Mouse (Mus musculus) kidney, embryonic 15.5 days (tissue): Measurements from ENCODE around the gene Camk2g. TPM values are rescaled to one million over a fixed set of nuclear protein-coding genes. Genes with fewer than 3 reads are reported as not detected.

Experiments used
- ATAC-seq: fragments of 200-750 bp; cut with Nextera tagmentation; replicated peaks from 2 replicates; pipeline ENCODE4 v1.8.0; 2017; ENCODE audit warnings: moderate TSS enrichment; ENCODE audit not compliant: low FRiP score
- H3K27ac ChIP-seq: fragments of 300-500 bp; sonication (generic); 2 replicates; pipeline ENCODE4 v1.5.1; 2015; ENCODE audit warnings: mild to moderate bottlenecking, inconsistent platforms
- H3K27me3 ChIP-seq: fragments of 300-500 bp; sonication (generic); 2 replicates; pipeline ENCODE4 v1.6.1; 2015; ENCODE audit warnings: inconsistent platforms
- H3K36me3 ChIP-seq: fragments of 300-500 bp; sonication (generic); 2 replicates; pipeline ENCODE4 v1.6.1; 2015; ENCODE audit warnings: inconsistent platforms
- H3K4me1 ChIP-seq: fragments of 300-500 bp; sonication (generic); 2 replicates; pipeline ENCODE4 v1.6.1; 2015; ENCODE audit warnings: inconsistent platforms
- H3K4me2 ChIP-seq: fragments of 300-500 bp; sonication (generic); 2 replicates; pipeline ENCODE4 v1.6.1; 2015; ENCODE audit warnings: moderate library complexity, mild to moderate bottlenecking, inconsistent platforms
- H3K4me3 ChIP-seq: fragments of 300-500 bp; sonication (generic); replicated peaks from 2 replicates; pipeline ENCODE4 v1.5.1; 2015; ENCODE audit warnings: mild to moderate bottlenecking, inconsistent platforms
- H3K9ac ChIP-seq: fragments of 300-500 bp; sonication (generic); 2 replicates; pipeline ENCODE4 v1.6.1; 2015; ENCODE audit warnings: mild to moderate bottlenecking, inconsistent platforms
- H3K9me3 ChIP-seq: fragments of 300-500 bp; sonication (generic); replicated peaks from 2 replicates; pipeline ENCODE4 v1.6.1; 2016; ENCODE audit warnings: inconsistent platforms
- WGBS: fragments of 180-500 bp; shearing (Covaris S2); methylation state at CpG from one replicate; pipeline ENCODE4 v1.1.7; 2015; ENCODE audit warnings: mixed read lengths; 5-methylcytosine and 5-hydroxymethylcytosine counted together
- polyA plus RNA-seq: library from polyadenylated mRNA; unstranded; fragments of >200 nt; fragmentation: Nextera tagmentation; extraction: Ambion mirVana; gene quantifications from 2 replicates; pipeline ENCODE4 v1.2.1, GENCODE M21; 2015

The Camk2g gene
- polyA plus RNA-seq, 1 experiment from 2014 or later: 48.4 TPM

- no peak for ATAC-seq
- Histone ChIP-seq H3K4me3 (peak overlapping the region; percentile 89), H3K4me2 (peak overlapping the region; percentile 73), H3K4me1 (peaks cover 36% of the 10 kb centered on the region), H3K36me3 (peaks cover 75% of the 10 kb centered on the region), H3K9me3 (no peaks in the 10 kb centered on the region), H3K9ac (peak overlapping the region; percentile 73), H3K27me3 (no peaks in the 10 kb centered on the region), H3K27ac (peak overlapping the region; percentile 94)
- WGBS: 44% methylated on average over 12 of the region's 12 CpGs
Measured at GRCm38 (mm10) chr14:20733041-20733951, 60.6 kb downstream of the Camk2g start.

DNA sequence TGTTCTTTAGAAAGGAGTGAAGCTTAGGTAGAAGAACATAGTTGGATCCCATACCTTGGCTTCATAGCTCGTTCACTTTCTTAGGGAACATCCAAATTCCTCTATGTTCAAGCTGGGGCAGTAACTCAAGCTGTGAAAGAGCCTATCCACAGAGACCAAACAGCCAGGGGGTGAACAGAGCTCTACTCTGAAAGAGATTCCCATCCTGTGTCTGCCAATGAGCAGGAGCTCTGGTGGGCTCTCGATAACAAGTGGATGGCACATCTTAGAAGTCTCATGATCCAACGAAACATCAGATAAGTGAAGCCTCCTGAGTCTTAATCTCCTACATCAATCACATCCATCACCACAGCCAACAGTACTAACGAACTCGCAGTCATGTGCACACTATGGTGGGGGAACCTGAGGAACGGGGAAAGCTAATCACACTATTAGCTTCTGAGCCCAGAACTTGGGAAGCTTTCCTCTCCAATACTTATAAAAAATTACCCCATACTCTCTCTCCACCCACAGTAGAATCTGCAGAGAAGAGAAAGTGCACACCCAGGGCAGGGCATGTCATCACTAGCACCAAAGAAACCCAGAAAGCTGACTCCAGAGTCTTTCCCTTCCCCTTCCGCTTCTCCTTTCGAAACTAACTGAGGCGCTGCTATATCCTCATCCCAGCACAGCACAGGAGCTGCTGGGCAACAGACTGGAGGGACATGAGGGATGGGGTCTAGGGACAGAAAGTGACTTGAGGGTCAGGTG, 62.9 kb downstream of the Camk2g start:
- no peak overlapping the region for H3K9ac ChIP-seq
- no peaks in the 10 kb centered on the region for H3K9me3 ChIP-seq
- no peak for ATAC-seq
- H3K27me3 ChIP-seq: no peaks in the 10 kb centered on the region
- H3K4me1 ChIP-seq: peaks cover 36% of the 10 kb centered on the region
- WGBS: 86% methylated on average over 9 of the region's 9 CpGs
- H3K27ac ChIP-seq: no peak overlapping the region
- H3K4me2 ChIP-seq: no peak overlapping the region
- no peak overlapping the region for H3K4me3 ChIP-seq
- peaks cover 75% of the 10 kb centered on the region for H3K36me3 ChIP-seq

DNA sequence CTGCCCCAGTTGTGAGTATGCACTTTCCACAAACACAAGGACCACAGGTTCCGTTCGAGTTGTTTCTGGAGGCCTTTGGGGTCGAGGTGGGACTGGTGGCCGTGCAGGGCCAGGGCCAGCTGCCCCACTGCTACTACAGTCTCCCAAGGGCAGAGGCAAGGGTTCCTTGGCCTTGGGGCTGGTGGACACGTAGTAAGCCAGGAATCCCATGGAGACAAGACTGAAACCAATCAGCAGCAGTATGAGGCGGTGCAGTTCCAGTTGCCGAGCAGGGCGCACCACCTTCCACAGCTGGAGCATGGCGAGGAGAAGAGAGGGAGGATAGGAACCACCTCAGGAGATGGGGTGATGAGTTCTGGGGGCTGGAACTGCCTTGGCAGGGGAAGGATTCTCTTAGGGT, 64.0 kb downstream of the Camk2g start:
- H3K4me3 ChIP-seq: no peak overlapping the region
- peaks cover 76% of the 10 kb centered on the region for H3K36me3 ChIP-seq
- no peak overlapping the region for H3K9ac ChIP-seq
- peaks cover 30% of the 10 kb centered on the region for H3K4me1 ChIP-seq
- no peak overlapping the region for H3K27ac ChIP-seq
- WGBS: 82% methylated on average over 9 of the region's 9 CpGs
- no peak overlapping the region for H3K4me2 ChIP-seq
- no peaks in the 10 kb centered on the region for H3K9me3 ChIP-seq
- ATAC-seq: no peak
- no peaks in the 10 kb centered on the region for H3K27me3 ChIP-seq

- no peaks in the 10 kb centered on the region for H3K27me3 ChIP-seq
- no peak for ATAC-seq
- WGBS: 54% methylated on average over 6 of the region's 6 CpGs
Measured at GRCm38 (mm10) chr14:20725660-20726339, 68.1 kb downstream of the Camk2g start.

GRCm38 (mm10) chr14:20724043-20724442, 69.8 kb downstream of the Camk2g start:
- ATAC-seq: 0 out of 2 replicates have a peak, but pooled peaks have one; percentile 5
- 20% methylated on average over 5 of the region's 5 CpGs for WGBS

More at GRCm38 (mm10) chr14:20725660-20726339, 68.1 kb downstream of the Camk2g start:
- no peak overlapping the region for H3K4me2 ChIP-seq
- peaks cover 2% of the 10 kb centered on the region; the same call in 1 of the 2 replicates for H3K4me1 ChIP-seq
- no peaks in the 10 kb centered on the region for H3K9me3 ChIP-seq
- no peak overlapping the region for H3K9ac ChIP-seq
- H3K27ac ChIP-seq: 0 out of 2 replicates have a peak overlapping the region, but pooled peaks have one; percentile 37
- H3K4me3 ChIP-seq: no peak overlapping the region
- H3K36me3 ChIP-seq: peaks cover 99% of the 10 kb centered on the region

DNA sequence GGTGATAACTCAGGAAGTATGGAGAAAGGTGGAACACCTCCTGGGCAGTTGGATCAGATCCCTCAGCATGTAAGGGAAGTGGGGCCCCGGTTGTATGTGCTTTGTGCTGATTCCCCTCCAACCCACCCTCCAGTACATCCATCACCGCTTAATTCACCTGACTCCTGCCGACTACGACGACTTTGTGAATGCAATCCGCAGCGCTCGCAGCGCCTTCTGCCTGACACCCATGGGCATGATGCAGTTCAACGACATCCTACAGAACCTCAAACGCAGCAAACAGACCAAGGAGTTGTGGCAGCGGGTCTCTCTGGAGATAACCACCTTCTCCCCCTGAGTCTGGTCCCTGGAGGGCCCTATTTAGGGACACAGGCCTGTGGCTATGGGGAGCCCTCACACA, 70.9 kb downstream of the Camk2g start:
- Histone ChIP-seq H3K9me3 (no peaks in the 10 kb centered on the region), H3K4me1 (peaks cover 2% of the 10 kb centered on the region; the same call in 1 of the 2 replicates), H3K4me2 (no peak overlapping the region), H3K27me3 (no peaks in the 10 kb centered on the region), H3K27ac (no peak overlapping the region), H3K36me3 (peaks cover 99% of the 10 kb centered on the region), H3K4me3 (no peak overlapping the region), H3K9ac (no peak overlapping the region)
- WGBS: 94% methylated on average over 12 of the region's 12 CpGs
- no peak for ATAC-seq

More at GRCm38 (mm10) chr14:20724043-20724442, 69.8 kb downstream of the Camk2g start:
- H3K4me3 ChIP-seq: no peak overlapping the region
- H3K4me2 ChIP-seq: no peak overlapping the region
- H3K9me3 ChIP-seq: no peaks in the 10 kb centered on the region
- H3K27me3 ChIP-seq: no peaks in the 10 kb centered on the region
- H3K9ac ChIP-seq: no peak overlapping the region
- H3K36me3 ChIP-seq: peaks cover 99% of the 10 kb centered on the region
- no peak overlapping the region for H3K27ac ChIP-seq
- H3K4me1 ChIP-seq: peaks cover 2% of the 10 kb centered on the region; the same call in 1 of the 2 replicates

DNA sequence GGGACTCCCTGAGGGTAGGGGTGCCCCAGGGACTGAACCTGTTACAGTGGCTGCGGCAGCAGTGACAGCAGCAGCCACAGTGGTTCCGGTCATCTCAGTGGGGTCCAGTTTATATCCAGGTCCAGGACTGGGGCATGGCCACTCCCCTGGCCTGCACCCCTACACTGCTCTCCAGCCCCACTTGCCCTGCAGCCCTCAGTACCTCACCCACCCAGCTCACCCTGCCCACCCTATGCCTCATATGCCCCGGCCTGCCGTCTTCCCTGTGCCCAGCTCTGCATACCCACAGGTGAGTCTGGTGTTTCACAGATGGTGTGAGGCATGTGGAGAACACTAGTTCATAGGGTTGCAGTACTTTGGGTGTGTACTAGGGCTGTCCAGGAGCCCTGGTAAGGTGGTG, 72.5 kb downstream of the Camk2g start:
- Histone ChIP-seq H3K9me3 (no peaks in the 10 kb centered on the region), H3K9ac (no peak overlapping the region), H3K27ac (no peak overlapping the region), H3K36me3 (peaks cover 99% of the 10 kb centered on the region), H3K4me1 (peaks cover 2% of the 10 kb centered on the region; the same call in 1 of the 2 replicates), H3K4me2 (no peak overlapping the region), H3K4me3 (no peak overlapping the region), H3K27me3 (no peaks in the 10 kb centered on the region)
- WGBS: 87% methylated on average over 4 of the region's 4 CpGs
- ATAC-seq: 0 out of 2 replicates have a peak, but pooled peaks have one; percentile 27

- Histone ChIP-seq H3K27ac (no peak overlapping the region), H3K4me3 (no peak overlapping the region), H3K27me3 (no peaks in the 10 kb centered on the region), H3K9ac (no peak overlapping the region), H3K36me3 (peaks cover 100% of the 10 kb centered on the region), H3K9me3 (no peaks in the 10 kb centered on the region), H3K4me2 (no peak overlapping the region), H3K4me1 (no peaks in the 10 kb centered on the region)
- WGBS: 93% methylated on average over 12 of the region's 12 CpGs
- no peak for ATAC-seq
Measured at GRCm38 (mm10) chr14:20719767-20720166, 74.1 kb downstream of the Camk2g start.

GRCm38 (mm10) chr14:20718443-20718842, 75.4 kb downstream of the Camk2g start:
- Histone ChIP-seq H3K4me3 (no peak overlapping the region), H3K4me1 (no peaks in the 10 kb centered on the region), H3K27ac (no peak overlapping the region), H3K9ac (no peak overlapping the region), H3K4me2 (no peak overlapping the region), H3K27me3 (no peaks in the 10 kb centered on the region), H3K36me3 (peaks cover 100% of the 10 kb centered on the region), H3K9me3 (no peaks in the 10 kb centered on the region)
- WGBS: 89% methylated on average over 10 of the region's 10 CpGs
- no peak for ATAC-seq

DNA sequence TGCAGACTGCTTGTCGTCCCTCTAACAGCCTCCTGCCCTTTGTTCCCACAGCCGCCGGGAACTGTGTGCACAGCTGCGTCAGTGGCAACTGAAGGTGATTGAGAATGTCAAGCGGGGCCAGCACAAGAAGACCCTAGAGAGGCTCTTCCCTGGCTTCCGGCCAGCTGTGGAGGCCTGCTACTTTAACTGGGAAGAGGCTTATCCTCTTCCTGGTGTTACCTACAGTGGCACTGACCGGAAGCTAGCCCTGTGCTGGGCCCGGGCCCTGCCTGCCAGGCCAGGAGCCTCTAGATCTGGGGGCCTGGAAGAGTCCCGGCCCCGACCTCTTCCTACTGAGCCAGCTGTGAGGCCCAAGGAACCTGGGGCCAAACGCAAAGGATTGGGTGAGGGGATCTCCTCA, 80.1 kb downstream of the Camk2g start:
- ATAC-seq: no peak
- Histone ChIP-seq H3K9me3 (no peaks in the 10 kb centered on the region), H3K4me2 (no peak overlapping the region), H3K27ac (no peak overlapping the region), H3K9ac (no peak overlapping the region), H3K4me1 (peaks cover 13% of the 10 kb centered on the region), H3K4me3 (no peak overlapping the region), H3K27me3 (no peaks in the 10 kb centered on the region), H3K36me3 (peaks cover 91% of the 10 kb centered on the region)
- 77% methylated on average over 11 of the region's 11 CpGs for WGBS

DNA sequence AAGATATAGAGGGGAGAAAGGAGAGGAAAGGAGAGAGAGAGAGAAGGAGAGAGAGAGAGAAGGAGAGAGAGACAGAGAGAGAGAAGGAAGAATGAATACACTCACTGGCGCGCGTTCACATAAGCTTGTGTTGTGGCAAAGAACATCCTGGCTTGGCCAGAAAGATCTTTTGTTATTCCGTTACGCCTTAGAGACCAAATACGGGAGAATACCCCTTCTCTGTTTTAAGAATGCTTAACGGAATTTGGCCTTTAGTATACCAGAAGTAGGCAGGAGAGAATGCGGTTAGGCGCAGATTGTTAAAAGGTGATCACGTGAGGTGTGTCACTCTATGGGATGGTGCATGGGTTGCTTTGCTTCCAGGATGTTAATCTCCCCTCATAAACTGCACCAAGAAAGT, 85.6 kb downstream of the Camk2g start:
- peak overlapping the region; percentile 78 for H3K4me2 ChIP-seq
- WGBS: 6% methylated on average over 10 of the region's 10 CpGs
- no peaks in the 10 kb centered on the region for H3K9me3 ChIP-seq
- H3K36me3 ChIP-seq: peaks cover 52% of the 10 kb centered on the region
- H3K9ac ChIP-seq: peak overlapping the region; percentile 99
- peaks cover 31% of the 10 kb centered on the region for H3K4me1 ChIP-seq
- no peak for ATAC-seq
- H3K27ac ChIP-seq: peak overlapping the region; percentile 89; the same call in 1 of the 2 replicates
- peak overlapping the region; percentile 100 for H3K4me3 ChIP-seq
- H3K27me3 ChIP-seq: no peaks in the 10 kb centered on the region
